Mouse (Mus musculus) neural tube, embryonic 14.5 days (tissue): ENCODE results near the gene Tmem95. TPM values are rescaled to one million over a fixed set of nuclear protein-coding genes. Genes with fewer than 3 reads are reported as not detected.

ENCODE experiments used
- ATAC-seq: fragments of 200-750 bp; cut with Nextera tagmentation; 2 replicates; pipeline ENCODE4 v1.8.0; 2017; ENCODE audit warnings: low read depth, mild to moderate bottlenecking, moderate TSS enrichment, moderate library complexity
- H3K27ac ChIP-seq: fragments of 300-500 bp; sonication (generic); 2 replicates; pipeline ENCODE4 v1.5.1; 2014; ENCODE audit warnings: low read depth, mild to moderate bottlenecking, control low read depth, low read length, moderate library complexity, mixed read lengths
- H3K27me3 ChIP-seq: fragments of 300-500 bp; sonication (generic); 2 replicates; pipeline ENCODE4 v1.6.1; 2014; ENCODE audit warnings: low read length; ENCODE audit not compliant: control insufficient read depth, insufficient read depth
- H3K36me3 ChIP-seq: fragments of 300-500 bp; sonication (generic); 2 replicates; pipeline ENCODE4 v1.6.1; 2014; ENCODE audit warnings: low read length, mixed read lengths; ENCODE audit not compliant: control insufficient read depth, insufficient read depth
- H3K4me1 ChIP-seq: fragments of 300-500 bp; sonication (generic); 2 replicates; pipeline ENCODE4 v1.6.1; 2014; ENCODE audit warnings: low read length; ENCODE audit not compliant: control insufficient read depth, insufficient read depth
- H3K4me2 ChIP-seq: fragments of 300-500 bp; sonication (generic); 2 replicates; pipeline ENCODE4 v1.6.1; 2014; ENCODE audit warnings: mild to moderate bottlenecking, low read depth, low read length, control low read depth
- H3K4me3 ChIP-seq: fragments of 300-500 bp; sonication (generic); 2 replicates; pipeline ENCODE4 v1.5.1; 2014; ENCODE audit warnings: low read depth, low read length, control low read depth, mixed read lengths
- H3K9ac ChIP-seq: fragments of 300-500 bp; sonication (generic); replicated peaks from 2 replicates; pipeline ENCODE4 v1.6.1; 2014; ENCODE audit warnings: low read depth, mild to moderate bottlenecking, control low read depth, low read length, mixed read lengths
- H3K9me3 ChIP-seq: fragments of 300-500 bp; sonication (generic); 2 replicates; pipeline ENCODE4 v1.6.1; 2016; ENCODE audit warnings: low read length; ENCODE audit not compliant: control insufficient read depth
- WGBS: fragments of 180-500 bp; shearing (Covaris S2); extraction: QIAGEN DNeasy Blood & Tissue Kit; methylation state at CpG from one replicate; pipeline ENCODE4 v1.1.7; 2014; 5-methylcytosine and 5-hydroxymethylcytosine counted together
- polyA plus RNA-seq: library from polyadenylated mRNA; unstranded; fragments of >200 nt; fragmentation: Nextera tagmentation; extraction: Ambion mirVana; gene quantifications from 2 replicates; pipeline ENCODE4 v1.2.1, GENCODE M21; 2014

The Tmem95 gene
- polyA plus RNA-seq, 1 experiment from 2014 or later, result not detected

DNA sequence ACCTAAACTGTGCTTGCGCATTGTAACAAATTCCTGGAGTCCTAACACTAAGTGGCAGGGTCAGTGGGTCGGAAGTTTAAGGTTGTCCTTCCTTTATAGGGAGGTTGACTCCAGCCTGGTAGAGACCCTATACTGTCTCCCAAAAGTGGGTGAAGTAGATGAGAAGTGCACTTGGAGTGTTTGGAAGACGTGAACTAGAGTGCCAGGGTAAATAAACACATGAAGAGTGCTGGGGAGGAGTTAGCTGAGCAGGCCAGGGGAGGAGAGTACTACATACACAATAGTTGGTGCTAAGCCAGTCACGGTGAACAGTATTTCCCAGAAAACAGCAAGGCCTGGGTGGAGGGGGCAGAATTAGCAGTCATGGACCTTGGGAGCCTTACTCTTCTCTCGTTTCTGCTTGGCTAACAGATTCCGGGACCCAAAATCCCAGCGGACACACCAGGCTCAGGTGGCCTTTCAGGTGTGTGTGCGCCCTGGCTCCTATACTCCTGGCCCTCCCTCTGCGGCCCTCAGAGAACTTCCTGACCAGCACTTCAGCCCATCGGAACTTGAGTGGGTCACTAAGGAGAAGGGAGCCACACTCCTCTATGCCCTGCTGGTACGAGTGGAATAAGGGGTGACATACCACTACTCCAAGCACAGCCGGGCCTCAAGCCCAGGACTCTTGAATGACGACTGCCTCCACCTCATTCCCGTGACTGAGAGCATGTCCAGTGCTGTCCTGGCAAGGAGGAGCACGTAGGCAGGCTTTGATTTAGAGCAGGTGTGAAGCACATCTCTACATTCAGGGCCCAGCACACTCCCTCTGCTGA lies 35.1 kb upstream of the Tmem95 start:
- ATAC-seq, result no peak; the same call in 1 of the 2 replicates
- Histone ChIP-seq H3K27ac (no peak overlapping the region), H3K9ac (no peak overlapping the region), H3K4me3 (peak overlapping the region; percentile 77), H3K4me2 (peak overlapping the region; percentile 99), H3K4me1 (peaks cover 12% of the 10 kb centered on the region; the same call in 1 of the 2 replicates), H3K27me3 (no peaks in the 10 kb centered on the region), H3K9me3 (no peaks in the 10 kb centered on the region), H3K36me3 (peaks cover 65% of the 10 kb centered on the region)
- WGBS, result 80% methylated on average over 15 of the region's 15 CpGs

DNA sequence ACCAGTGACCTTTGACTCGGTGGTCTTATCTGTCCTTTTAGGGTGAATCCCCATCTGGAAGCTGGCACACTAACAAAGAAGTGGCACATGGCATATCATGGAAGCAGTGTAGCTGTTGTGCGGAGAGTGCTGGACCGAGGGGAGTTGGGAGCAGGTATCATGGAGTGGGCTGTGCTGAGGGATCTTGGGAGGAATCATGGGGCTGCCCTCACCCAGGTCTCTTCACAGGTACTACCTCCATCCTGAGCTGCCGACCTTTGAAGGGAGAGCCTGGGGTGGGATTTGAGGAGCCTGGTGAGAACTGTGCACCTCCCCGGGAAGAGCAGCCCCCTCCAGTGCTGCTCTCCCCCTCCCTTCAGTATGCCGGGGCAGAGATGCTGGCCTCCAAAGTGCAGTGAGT lies 33.9 kb upstream of the Tmem95 start:
- Histone ChIP-seq H3K9me3 (no peaks in the 10 kb centered on the region), H3K4me3 (no peak overlapping the region), H3K36me3 (peaks cover 70% of the 10 kb centered on the region), H3K27ac (no peak overlapping the region), H3K9ac (no peak overlapping the region), H3K4me2 (no peak overlapping the region), H3K27me3 (no peaks in the 10 kb centered on the region), H3K4me1 (peaks cover 12% of the 10 kb centered on the region; the same call in 1 of the 2 replicates)
- no peak for ATAC-seq
- WGBS, result 97% methylated on average over 6 of the region's 6 CpGs

DNA sequence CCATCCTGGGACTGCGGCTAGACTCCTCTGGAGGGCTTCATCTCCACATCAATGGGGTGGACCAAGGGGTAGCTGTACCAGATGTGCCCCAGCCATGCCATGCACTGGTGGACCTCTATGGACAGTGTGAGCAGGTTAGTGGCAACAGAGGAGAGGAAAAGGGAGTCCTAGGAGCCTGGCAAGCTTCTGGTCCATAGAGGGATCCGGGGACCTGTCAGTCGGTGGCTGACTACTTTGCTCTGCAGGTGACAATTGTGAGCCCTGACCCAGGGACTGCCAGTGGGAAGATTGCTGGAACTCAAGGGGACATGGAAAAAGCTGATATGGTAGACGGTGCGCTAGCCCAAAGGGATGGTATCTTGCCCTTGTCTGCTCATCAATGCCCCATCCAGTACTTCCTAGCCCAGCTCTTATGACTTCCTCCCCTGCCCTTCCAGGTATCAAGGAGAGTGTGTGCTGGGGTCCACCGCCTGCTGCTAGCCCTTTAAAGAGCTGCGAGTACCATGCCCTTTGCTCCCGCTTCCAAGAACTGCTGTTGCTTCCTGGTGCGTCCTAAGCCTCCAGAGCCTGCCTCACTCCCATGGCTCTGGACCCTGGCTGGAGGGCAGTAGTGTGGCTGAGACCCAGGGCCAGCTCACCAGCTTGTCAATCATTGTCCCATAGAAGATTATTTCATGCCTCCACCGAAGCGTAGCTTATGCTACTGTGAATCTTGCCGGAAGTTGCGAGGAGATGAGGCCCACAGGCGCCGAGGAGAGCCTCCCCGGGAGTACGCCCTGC lies 33.2 kb upstream of the Tmem95 start:
- no peaks in the 10 kb centered on the region for H3K9me3 ChIP-seq
- H3K27me3 ChIP-seq, result no peaks in the 10 kb centered on the region
- H3K4me2 ChIP-seq, result no peak overlapping the region
- H3K27ac ChIP-seq, result no peak overlapping the region
- no peak overlapping the region for H3K4me3 ChIP-seq
- H3K36me3 ChIP-seq, result peaks cover 73% of the 10 kb centered on the region
- no peak overlapping the region for H3K9ac ChIP-seq
- ATAC-seq, result no peak
- peaks cover 11% of the 10 kb centered on the region; the same call in 1 of the 2 replicates for H3K4me1 ChIP-seq
- WGBS, result 95% methylated on average over 17 of the region's 17 CpGs

DNA sequence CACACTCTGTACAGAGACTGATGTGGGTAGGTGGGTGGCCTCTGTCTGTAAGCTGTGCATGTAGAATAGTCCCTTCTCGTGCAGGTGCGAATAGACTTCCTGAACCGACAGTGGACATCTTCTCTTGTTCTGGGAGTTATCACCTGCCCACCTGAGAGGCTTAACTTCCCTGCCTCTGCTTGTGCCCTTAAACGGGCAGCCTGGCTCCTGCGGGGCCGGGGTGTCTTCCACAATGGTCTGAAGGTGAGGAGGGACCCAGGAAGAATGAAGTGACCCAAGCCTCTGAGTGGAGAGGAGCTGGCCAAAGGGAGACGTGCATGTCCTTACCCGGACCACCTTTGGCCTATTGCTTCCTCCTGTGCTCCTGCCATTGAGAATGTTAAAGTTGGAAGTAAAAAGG lies 32.4 kb upstream of the Tmem95 start:
- no peak overlapping the region for H3K9ac ChIP-seq
- H3K4me1 ChIP-seq, result peaks cover 7% of the 10 kb centered on the region; the same call in 1 of the 2 replicates
- no peak for ATAC-seq
- no peaks in the 10 kb centered on the region for H3K27me3 ChIP-seq
- H3K36me3 ChIP-seq, result peaks cover 72% of the 10 kb centered on the region
- H3K27ac ChIP-seq, result no peak overlapping the region
- H3K9me3 ChIP-seq, result no peaks in the 10 kb centered on the region
- H3K4me2 ChIP-seq, result no peak overlapping the region
- 99% methylated on average over 8 of the region's 8 CpGs for WGBS
- H3K4me3 ChIP-seq, result no peak overlapping the region

DNA sequence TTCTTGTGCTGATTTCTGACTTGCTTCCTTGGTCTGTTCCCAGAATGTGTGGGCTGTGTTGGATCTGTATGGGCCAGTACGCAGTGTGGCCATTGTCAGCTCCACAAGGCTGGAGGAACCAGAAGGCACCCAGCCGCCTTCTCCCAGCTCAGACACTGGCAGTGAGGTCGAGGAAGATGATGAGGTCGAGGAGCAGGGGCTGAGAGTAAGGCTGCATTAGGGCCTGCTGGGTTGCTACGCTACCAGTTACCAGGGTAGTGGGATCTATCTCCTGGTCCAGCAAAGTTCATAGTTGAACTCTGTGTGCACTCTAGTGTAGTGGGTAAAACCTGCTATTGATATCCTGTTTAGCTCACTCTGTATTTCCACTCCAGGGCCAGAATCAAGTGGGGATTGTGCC lies 31.4 kb upstream of the Tmem95 start:
- no peak for ATAC-seq
- Histone ChIP-seq H3K4me3 (no peak overlapping the region), H3K4me1 (0 out of 2 replicates have a peak, but pooled peaks cover 2% of the 10 kb centered on the region), H3K9me3 (no peaks in the 10 kb centered on the region), H3K27me3 (no peaks in the 10 kb centered on the region), H3K36me3 (peaks cover 75% of the 10 kb centered on the region), H3K9ac (no peak overlapping the region), H3K4me2 (no peak overlapping the region), H3K27ac (no peak overlapping the region)
- WGBS, result 89% methylated on average over 5 of the region's 5 CpGs

DNA sequence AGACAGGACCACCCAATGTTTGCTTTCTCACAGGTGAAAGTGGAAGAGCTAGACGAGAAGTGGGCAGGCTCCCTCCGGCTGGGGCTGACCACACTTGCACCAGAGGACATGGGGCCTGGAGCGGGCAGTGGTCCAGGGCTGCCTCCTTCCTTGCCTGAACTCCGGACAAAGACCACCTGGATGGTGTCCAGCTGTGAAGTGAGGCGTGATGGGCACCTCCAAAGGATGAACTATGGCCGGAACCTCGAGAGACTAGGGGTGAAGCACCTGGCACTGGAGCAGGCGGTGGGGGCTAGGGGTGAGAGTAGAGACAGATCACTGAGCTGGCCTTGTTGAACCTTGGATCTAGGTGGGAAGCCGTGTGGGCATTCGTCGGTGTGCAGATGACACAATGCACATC lies 30.8 kb upstream of the Tmem95 start:
- no peak for ATAC-seq
- no peaks in the 10 kb centered on the region for H3K27me3 ChIP-seq
- no peak overlapping the region for H3K4me3 ChIP-seq
- WGBS, result 93% methylated on average over 11 of the region's 11 CpGs
- H3K4me2 ChIP-seq, result no peak overlapping the region
- H3K27ac ChIP-seq, result no peak overlapping the region
- 0 out of 2 replicates have a peak, but pooled peaks cover 2% of the 10 kb centered on the region for H3K4me1 ChIP-seq
- peaks cover 80% of the 10 kb centered on the region for H3K36me3 ChIP-seq
- no peaks in the 10 kb centered on the region for H3K9me3 ChIP-seq
- H3K9ac ChIP-seq, result no peak overlapping the region

DNA sequence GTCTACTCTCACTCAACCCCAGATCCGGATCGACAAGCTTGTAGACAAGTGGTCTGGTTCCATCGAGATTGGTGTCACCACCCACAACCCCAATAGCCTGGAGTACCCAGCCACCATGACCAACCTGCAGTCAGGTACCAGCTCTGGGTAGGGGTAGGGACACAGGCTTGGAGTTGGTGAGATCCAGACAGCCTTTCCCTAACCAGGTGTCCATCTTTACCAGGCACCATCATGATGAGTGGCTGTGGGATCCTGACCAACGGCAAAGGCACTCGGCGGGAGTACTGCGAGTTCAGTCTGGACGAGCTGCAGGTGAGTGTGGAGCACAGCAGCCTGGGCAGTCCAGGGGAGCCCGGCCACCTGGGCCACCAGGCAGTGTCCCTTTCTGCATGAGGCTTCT lies 26.5 kb upstream of the Tmem95 start:
- H3K4me2 ChIP-seq, result no peak overlapping the region
- no peak overlapping the region for H3K9ac ChIP-seq
- ATAC-seq, result no peak
- H3K9me3 ChIP-seq, result no peaks in the 10 kb centered on the region
- H3K27me3 ChIP-seq, result no peaks in the 10 kb centered on the region
- WGBS, result 98% methylated on average over 9 of the region's 9 CpGs
- H3K4me3 ChIP-seq, result no peak overlapping the region
- peaks cover 47% of the 10 kb centered on the region for H3K36me3 ChIP-seq
- H3K4me1 ChIP-seq, result peaks cover 17% of the 10 kb centered on the region
- H3K27ac ChIP-seq, result no peak overlapping the region

DNA sequence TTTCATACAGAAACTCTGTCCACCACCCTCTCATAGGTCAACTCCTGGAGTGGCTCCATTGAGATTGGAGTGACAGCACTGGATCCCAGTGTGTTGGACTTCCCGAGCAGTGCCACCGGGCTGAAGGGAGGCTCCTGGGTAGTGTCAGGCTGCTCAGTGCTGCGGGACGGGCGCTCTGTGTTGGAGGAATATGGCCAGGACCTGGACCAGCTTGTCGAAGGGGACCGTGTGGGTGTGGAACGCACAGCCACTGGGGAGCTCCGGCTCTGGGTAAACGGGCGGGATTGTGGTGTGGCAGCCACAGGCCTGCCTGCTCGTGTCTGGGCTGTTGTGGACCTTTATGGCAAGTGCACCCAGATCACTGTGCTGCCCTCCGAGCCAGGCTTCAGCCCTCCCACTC lies 25.2 kb upstream of the Tmem95 start:
- H3K27ac ChIP-seq, result no peak overlapping the region
- peak overlapping the region; percentile 88 for H3K4me2 ChIP-seq
- H3K4me3 ChIP-seq, result peak overlapping the region; percentile 80; the same call in 1 of the 2 replicates
- peaks cover 23% of the 10 kb centered on the region for H3K4me1 ChIP-seq
- no peak for ATAC-seq
- no peaks in the 10 kb centered on the region for H3K27me3 ChIP-seq
- peaks cover 39% of the 10 kb centered on the region for H3K36me3 ChIP-seq
- WGBS, result 91% methylated on average over 13 of the region's 13 CpGs
- no peaks in the 10 kb centered on the region for H3K9me3 ChIP-seq
- no peak overlapping the region for H3K9ac ChIP-seq

DNA sequence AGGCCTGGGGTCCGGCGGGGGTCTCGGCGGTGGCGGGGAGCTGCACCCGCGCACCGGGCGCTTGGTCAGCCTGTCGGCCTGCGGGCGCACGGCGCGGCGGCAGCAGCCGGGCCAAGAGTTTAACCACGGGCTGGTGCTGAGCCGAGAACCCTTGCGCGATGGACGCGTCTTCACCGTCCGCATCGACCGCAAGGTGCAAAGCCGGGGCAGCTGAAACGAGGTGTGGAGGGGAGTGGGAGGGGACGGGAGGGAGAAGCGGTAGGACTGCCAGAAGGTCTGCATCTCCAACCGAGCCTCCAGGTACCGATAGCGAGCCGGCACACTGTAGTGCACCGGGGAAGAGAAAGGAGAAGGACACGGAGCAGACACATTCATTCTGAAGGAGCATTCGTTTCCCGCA lies 24.2 kb upstream of the Tmem95 start:
- Histone ChIP-seq H3K9ac (peak overlapping the region; percentile 96), H3K27me3 (no peaks in the 10 kb centered on the region), H3K4me1 (peaks cover 23% of the 10 kb centered on the region), H3K9me3 (no peaks in the 10 kb centered on the region), H3K27ac (peak overlapping the region; percentile 97), H3K36me3 (peaks cover 29% of the 10 kb centered on the region), H3K4me2 (peak overlapping the region; percentile 88), H3K4me3 (peak overlapping the region; percentile 80)
- 0 out of 2 replicates have a peak, but pooled peaks have one; percentile 1 for ATAC-seq
- WGBS, result under 1% methylated on average over 30 of the region's 39 CpGs
